10 mouse cellular contexts compared by ENCODE assay signal in genomic region chr17:6808521-6809165, GRCm38 (mm10). TPM values are rescaled to one million over a fixed set of nuclear protein-coding genes. Genes with fewer than 3 reads are reported as not detected.
DNase-seq lines count a peak whose midpoint lies in the region; ATAC-seq and TF ChIP-seq lines count a peak whose summit lies in the region.
"Had no signal": no experiment of that assay in that cellular context is flagged by ENCODE, and none has a peak within 500 bp of the region (broad histone marks: within the 10 kb centered on the region; RNA-seq: fewer than 3 reads in every experiment).

No protein-coding gene starts in this region.

- H3K4me3 ChIP-seq in forebrain, embryonic 12.5 days (replicated peaks) = no peak overlapping the region
- no peak overlapping the region for H3K4me3 ChIP-seq in forebrain, embryonic 13.5 days
- no peak overlapping the region for H3K4me3 ChIP-seq in limb, embryonic 14.5 days (replicated peaks; ENCODE audit: low read length)
- H3K4me3 ChIP-seq in limb, embryonic 10.5 days = no peak overlapping the region
- H3K4me3 ChIP-seq in forebrain, embryonic 14.5 days (ENCODE audit: low read depth, low read length) = no peak overlapping the region
- no peak overlapping the region for H3K4me3 ChIP-seq in stomach, embryonic 14.5 days (ENCODE audit: low read depth, low read length)
- H3K4me3 ChIP-seq: heart, embryonic 15.5 days; neural tube, embryonic 13.5 days had no signal

- ATAC-seq in forebrain, embryonic 12.5 days (ENCODE audit: low FRiP score) = no peak
- no peak for ATAC-seq in forebrain, embryonic 13.5 days
- no peak for ATAC-seq in limb, embryonic 14.5 days (ENCODE audit: low FRiP score, low read depth)
- ATAC-seq in forebrain, embryonic 14.5 days = no peak
- ATAC-seq in stomach, embryonic 14.5 days (ENCODE audit: insufficient number of reproducible peaks, insufficient read depth, low FRiP score, low read depth) = no peak
- ATAC-seq in megakaryocyte progenitor cell, adult 5-6 weeks (replicated peaks; ENCODE audit: poor library complexity) = no peak

- no peak for TF ChIP-seq POLR2A in limb, embryonic 14.5 days (IDR thresholded peaks at IDR 0.05; ENCODE audit: borderline replicate concordance, extremely low read depth, insufficient read depth, insufficient read length)

- no peaks in the 10 kb centered on the region for H3K27me3 ChIP-seq in forebrain, embryonic 12.5 days
- H3K27me3 ChIP-seq in forebrain, embryonic 13.5 days = no peaks in the 10 kb centered on the region
- no peaks in the 10 kb centered on the region for H3K27me3 ChIP-seq in limb, embryonic 14.5 days (ENCODE audit: control insufficient read depth, insufficient read depth, low read length)
- no peaks in the 10 kb centered on the region for H3K27me3 ChIP-seq in limb, embryonic 10.5 days (ENCODE audit: low read depth, poor library complexity, severe bottlenecking)
- no peaks in the 10 kb centered on the region for H3K27me3 ChIP-seq in forebrain, embryonic 14.5 days (replicated peaks; ENCODE audit: control insufficient read depth, insufficient read depth, low read length)
- H3K27me3 ChIP-seq in stomach, embryonic 14.5 days (ENCODE audit: control insufficient read depth, insufficient read depth, low read length) = no peaks in the 10 kb centered on the region
- H3K27me3 ChIP-seq: heart, embryonic 15.5 days; neural tube, embryonic 13.5 days had no signal

- no peaks in the 10 kb centered on the region for H3K36me3 ChIP-seq in forebrain, embryonic 12.5 days (replicated peaks)
- no peaks in the 10 kb centered on the region for H3K36me3 ChIP-seq in forebrain, embryonic 13.5 days (ENCODE audit: poor library complexity, severe bottlenecking)
- no peaks in the 10 kb centered on the region for H3K36me3 ChIP-seq in limb, embryonic 14.5 days (ENCODE audit: control insufficient read depth, insufficient read depth, low read length)
- H3K36me3 ChIP-seq in limb, embryonic 10.5 days = no peaks in the 10 kb centered on the region
- no peaks in the 10 kb centered on the region for H3K36me3 ChIP-seq in forebrain, embryonic 14.5 days (ENCODE audit: control insufficient read depth, insufficient read depth, low read length)
- H3K36me3 ChIP-seq in stomach, embryonic 14.5 days (ENCODE audit: control insufficient read depth, insufficient read depth, low read length) = no peaks in the 10 kb centered on the region
- H3K36me3 ChIP-seq: heart, embryonic 15.5 days; neural tube, embryonic 13.5 days had no signal

- peak; percentile 43 for DNase-seq in limb, embryonic 14.5 days (ENCODE audit: low spot score)
- no peak for DNase-seq in limb, embryonic 10.5 days (ENCODE audit: low spot score)
- peak; percentile 50 for DNase-seq in forebrain, embryonic 14.5 days (ENCODE audit: low spot score)
- no peak for DNase-seq in gastrocnemius, adult 18-20 months (ENCODE audit: low spot score)

- H3K4me2 ChIP-seq in forebrain, embryonic 12.5 days = no peak overlapping the region
- no peak overlapping the region for H3K4me2 ChIP-seq in forebrain, embryonic 13.5 days
- H3K4me2 ChIP-seq in limb, embryonic 14.5 days (replicated peaks; ENCODE audit: low read depth, low read length, severe bottlenecking) = no peak overlapping the region
- H3K4me2 ChIP-seq in forebrain, embryonic 14.5 days (ENCODE audit: low read length) = no peak overlapping the region
- no peak overlapping the region; the same call in 1 of the 2 replicates for H3K4me2 ChIP-seq in stomach, embryonic 14.5 days (replicated peaks; ENCODE audit: low read depth, low read length)
- H3K4me2 ChIP-seq: heart, embryonic 15.5 days; neural tube, embryonic 13.5 days had no signal

- WGBS in forebrain, embryonic 12.5 days = 61% methylated on average over 8 of the region's 8 CpGs
- 41% methylated on average over 8 of the region's 8 CpGs for WGBS in forebrain, embryonic 13.5 days
- WGBS in limb, embryonic 14.5 days = 68% methylated on average over 8 of the region's 8 CpGs
- WGBS in limb, embryonic 10.5 days = 83% methylated on average over 8 of the region's 8 CpGs
- WGBS in forebrain, embryonic 14.5 days = 44% methylated on average over 8 of the region's 8 CpGs
- 71% methylated on average over 8 of the region's 8 CpGs for WGBS in stomach, embryonic 14.5 days

- H3K27ac ChIP-seq in forebrain, embryonic 12.5 days = 0 out of 2 replicates have a peak overlapping the region, but pooled peaks have one; percentile 42
- no peak overlapping the region for H3K27ac ChIP-seq in forebrain, embryonic 13.5 days
- 0 out of 2 replicates have a peak overlapping the region, but pooled peaks have one; percentile 38 for H3K27ac ChIP-seq in limb, embryonic 14.5 days (replicated peaks; ENCODE audit: low read depth, low read length)
- no peak overlapping the region for H3K27ac ChIP-seq in limb, embryonic 10.5 days
- H3K27ac ChIP-seq in forebrain, embryonic 14.5 days (ENCODE audit: low read depth, low read length) = no peak overlapping the region
- H3K27ac ChIP-seq in stomach, embryonic 14.5 days (ENCODE audit: low read length) = peak overlapping the region; percentile 82
- H3K27ac ChIP-seq: heart, embryonic 15.5 days; neural tube, embryonic 13.5 days had no signal

- peaks cover 19% of the 10 kb centered on the region; the same call in 1 of the 2 replicates for H3K4me1 ChIP-seq in forebrain, embryonic 12.5 days
- peaks cover 25% of the 10 kb centered on the region for H3K4me1 ChIP-seq in forebrain, embryonic 13.5 days
- peaks cover 21% of the 10 kb centered on the region for H3K4me1 ChIP-seq in limb, embryonic 14.5 days (ENCODE audit: control insufficient read depth, insufficient read depth, low read length)
- H3K4me1 ChIP-seq in limb, embryonic 10.5 days = peaks cover 18% of the 10 kb centered on the region
- H3K4me1 ChIP-seq in forebrain, embryonic 14.5 days (ENCODE audit: control insufficient read depth, insufficient read depth, low read length) = peaks cover 9% of the 10 kb centered on the region
- H3K4me1 ChIP-seq in stomach, embryonic 14.5 days (ENCODE audit: control insufficient read depth, insufficient read depth, low read length) = peaks cover 8% of the 10 kb centered on the region

- no peak overlapping the region for H3K9ac ChIP-seq in forebrain, embryonic 12.5 days
- no peak overlapping the region for H3K9ac ChIP-seq in forebrain, embryonic 13.5 days
- H3K9ac ChIP-seq in limb, embryonic 14.5 days (ENCODE audit: low read depth, low read length, severe bottlenecking) = no peak overlapping the region
- H3K9ac ChIP-seq in forebrain, embryonic 14.5 days (ENCODE audit: low read length) = no peak overlapping the region
- H3K9ac ChIP-seq in stomach, embryonic 14.5 days (replicated peaks; ENCODE audit: low read depth, low read length) = no peak overlapping the region
- H3K9ac ChIP-seq: heart, embryonic 15.5 days; neural tube, embryonic 13.5 days had no signal

- H3K9me3 ChIP-seq in forebrain, embryonic 12.5 days = no peaks in the 10 kb centered on the region
- H3K9me3 ChIP-seq in forebrain, embryonic 13.5 days (replicated peaks) = no peaks in the 10 kb centered on the region
- no peaks in the 10 kb centered on the region for H3K9me3 ChIP-seq in limb, embryonic 14.5 days (ENCODE audit: control insufficient read depth, low read length)
- H3K9me3 ChIP-seq in limb, embryonic 10.5 days (replicated peaks) = no peaks in the 10 kb centered on the region
- H3K9me3 ChIP-seq in forebrain, embryonic 14.5 days (replicated peaks; ENCODE audit: control insufficient read depth, low read length) = no peaks in the 10 kb centered on the region
- no peaks in the 10 kb centered on the region for H3K9me3 ChIP-seq in stomach, embryonic 14.5 days (ENCODE audit: control insufficient read depth, low read depth, low read length)
- H3K9me3 ChIP-seq: heart, embryonic 15.5 days; neural tube, embryonic 13.5 days had no signal

RNA-seq across cellular contexts. Expression of gene Ezr, which starts 26.1 kb away (rescaled TPM):
- polyA plus RNA-seq in forebrain, embryonic 12.5 days (2016; fragmentation: Nextera tagmentation; extraction: Ambion mirVana) = 115 and 122 TPM in 2 replicates
- 113 and 117 TPM in 2 replicates for polyA plus RNA-seq in forebrain, embryonic 13.5 days (2015; fragmentation: Nextera tagmentation; extraction: Ambion mirVana)
- 26.5 and 39.2 TPM in 2 replicates for polyA plus RNA-seq in limb, embryonic 14.5 days (2012; rRNA removed)
- polyA plus RNA-seq in limb, embryonic 14.5 days (2014; fragmentation: Nextera tagmentation; extraction: Ambion mirVana) = 67.2 and 71.3 TPM in 2 replicates
- polyA plus RNA-seq in limb, embryonic 10.5 days (2016; fragmentation: Nextera tagmentation; extraction: Ambion mirVana) = 24.8 and 26.2 TPM in 2 replicates
- 94.0 and 101 TPM in 2 replicates for polyA plus RNA-seq in forebrain, embryonic 14.5 days (2014; fragmentation: Nextera tagmentation; extraction: Ambion mirVana)
- polyA plus RNA-seq in stomach, embryonic 14.5 days (2014; fragmentation: Nextera tagmentation; extraction: Ambion mirVana) = 176 and 199 TPM in 2 replicates
- total RNA-seq in gastrocnemius, adult 18-20 months (2021) = 1 to 10 TPM; 1.1 to 2.4 TPM
- total RNA-seq in megakaryocyte progenitor cell, adult 5-6 weeks (2015) = 43.8 and 45.3 TPM in 2 replicates
- 118 and 129 TPM in 2 replicates for total RNA-seq in megakaryocyte progenitor cell, adult 5-6 weeks (2017)

Comparison
In these comparisons a context has a peak if more than half of its experiments do, and no peak if none do; other contexts are left out.
1. H3K27ac ChIP-seq: peak in forebrain, embryonic 12.5 days (single experiment), limb, embryonic 14.5 days (single experiment) and stomach, embryonic 14.5 days (single experiment); none in forebrain, embryonic 13.5 days (single experiment), limb, embryonic 10.5 days (single experiment) and forebrain, embryonic 14.5 days (single experiment).
2. DNase-seq: peak in limb, embryonic 14.5 days (single experiment) and forebrain, embryonic 14.5 days (single experiment); none in limb, embryonic 10.5 days (single experiment) and gastrocnemius, adult 18-20 months (single experiment).